Mouse (Mus musculus) midbrain, embryonic 12.5 days (tissue): Measurements from ENCODE around the gene Ruvbl1. TPM values are rescaled to one million over a fixed set of nuclear protein-coding genes. Genes with fewer than 3 reads are reported as not detected.

ENCODE experiments used
- ATAC-seq: fragments of 200-750 bp; cut with Nextera tagmentation; 2 replicates; pipeline ENCODE4 v1.8.0; 2017; ENCODE audit warnings: low read depth, moderate TSS enrichment, moderate library complexity; ENCODE audit not compliant: low FRiP score
- H3K27ac ChIP-seq: fragments of 300-500 bp; sonication (generic); replicated peaks from 2 replicates; pipeline ENCODE4 v1.5.1; 2016; ENCODE audit warnings: mild to moderate bottlenecking
- H3K27me3 ChIP-seq: fragments of 300-500 bp; sonication (generic); 2 replicates; pipeline ENCODE4 v1.6.1; 2016; ENCODE audit warnings: mild to moderate bottlenecking
- H3K36me3 ChIP-seq: fragments of 300-500 bp; sonication (generic); 2 replicates; pipeline ENCODE4 v1.6.1; 2016
- H3K4me1 ChIP-seq: fragments of 300-500 bp; sonication (generic); 2 replicates; pipeline ENCODE4 v1.6.1; 2016
- H3K4me2 ChIP-seq: fragments of 300-500 bp; sonication (generic); replicated peaks from 2 replicates; pipeline ENCODE4 v1.6.1; 2016; ENCODE audit warnings: mild to moderate bottlenecking, moderate library complexity
- H3K4me3 ChIP-seq: fragments of 300-500 bp; sonication (generic); 2 replicates; pipeline ENCODE4 v1.5.1; 2016; ENCODE audit warnings: mild to moderate bottlenecking
- H3K9ac ChIP-seq: fragments of 300-500 bp; sonication (generic); replicated peaks from 2 replicates; pipeline ENCODE4 v1.6.1; 2016; ENCODE audit warnings: mild to moderate bottlenecking, moderate library complexity
- H3K9me3 ChIP-seq: fragments of 300-500 bp; sonication (generic); 2 replicates; pipeline ENCODE4 v1.6.1; 2016; ENCODE audit warnings: mild to moderate bottlenecking
- WGBS: fragments of 180-500 bp; shearing (Covaris S2); methylation state at CpG from one replicate; pipeline ENCODE4 v1.1.7; 2016; 5-methylcytosine and 5-hydroxymethylcytosine counted together
- polyA plus RNA-seq: library from polyadenylated mRNA; unstranded; fragments of >200 nt; fragmentation: Nextera tagmentation; extraction: Ambion mirVana; gene quantifications from 2 replicates; pipeline ENCODE4 v1.2.1, GENCODE M21; 2016

Ruvbl1 gene
- polyA plus RNA-seq, result 126 and 129 TPM in 2 replicates

GRCm38 (mm10) chr6:88465181-88465920 is at the start of gene Ruvbl1:
Gene Ruvbl1, plus strand, starts transcription at chr6:88465409.
- peaks cover 26% of the 10 kb centered on the region for H3K36me3 ChIP-seq
- H3K4me2 ChIP-seq, result peak within 1 kb of the TSS; percentile 88
- H3K27me3 ChIP-seq, result no peaks in the 10 kb centered on the region
- peaks cover 12% of the 10 kb centered on the region for H3K4me1 ChIP-seq
- no peaks in the 10 kb centered on the region for H3K9me3 ChIP-seq
- H3K9ac ChIP-seq, result peak within 1 kb of the TSS; percentile 81
- WGBS, result under 1% methylated on average over 42 of the region's 42 CpGs
- ATAC-seq, result peak; percentile 100
- peak within 1 kb of the TSS; percentile 73 for H3K4me3 ChIP-seq
- H3K27ac ChIP-seq, result no peak within 1 kb of the TSS

- Histone ChIP-seq H3K27ac (no peak overlapping the region), H3K4me2 (no peak overlapping the region), H3K4me1 (peaks cover 8% of the 10 kb centered on the region), H3K27me3 (no peaks in the 10 kb centered on the region), H3K9me3 (no peaks in the 10 kb centered on the region), H3K4me3 (no peak overlapping the region), H3K9ac (no peak overlapping the region), H3K36me3 (no peaks in the 10 kb centered on the region)
- ATAC-seq, result no peak
- WGBS, result 74% methylated on average over 7 of the region's 7 CpGs
Observed at GRCm38 (mm10) chr6:88416130-88416758, 49.0 kb upstream of the Ruvbl1 start.

DNA sequence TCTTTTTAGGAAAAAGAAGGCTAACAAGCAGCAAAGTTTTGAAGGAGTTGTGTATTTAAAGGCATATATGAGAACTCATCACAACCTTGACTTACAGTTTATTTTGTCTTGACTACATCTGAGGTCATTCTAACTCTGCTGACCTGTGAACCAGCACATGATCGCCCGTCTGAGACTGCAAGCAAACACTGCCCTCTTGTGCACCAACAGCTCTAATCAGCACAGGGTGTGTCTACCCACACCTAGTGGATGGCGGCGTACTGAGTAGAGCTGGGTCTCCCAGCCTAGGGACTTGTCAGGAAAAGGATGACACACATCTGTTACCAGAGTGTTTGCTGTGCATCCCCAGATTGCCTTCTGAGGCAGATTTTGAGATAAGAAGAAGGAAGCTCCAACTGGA is 34.0 kb upstream of the Ruvbl1 start:
- Histone ChIP-seq H3K4me1 (no peaks in the 10 kb centered on the region; the same call in 1 of the 2 replicates), H3K4me3 (no peak overlapping the region), H3K27ac (no peak overlapping the region), H3K36me3 (no peaks in the 10 kb centered on the region), H3K9me3 (no peaks in the 10 kb centered on the region), H3K9ac (no peak overlapping the region), H3K4me2 (no peak overlapping the region), H3K27me3 (peaks cover 28% of the 10 kb centered on the region)
- WGBS, result 37% methylated on average over 4 of the region's 4 CpGs
- no peak for ATAC-seq

DNA sequence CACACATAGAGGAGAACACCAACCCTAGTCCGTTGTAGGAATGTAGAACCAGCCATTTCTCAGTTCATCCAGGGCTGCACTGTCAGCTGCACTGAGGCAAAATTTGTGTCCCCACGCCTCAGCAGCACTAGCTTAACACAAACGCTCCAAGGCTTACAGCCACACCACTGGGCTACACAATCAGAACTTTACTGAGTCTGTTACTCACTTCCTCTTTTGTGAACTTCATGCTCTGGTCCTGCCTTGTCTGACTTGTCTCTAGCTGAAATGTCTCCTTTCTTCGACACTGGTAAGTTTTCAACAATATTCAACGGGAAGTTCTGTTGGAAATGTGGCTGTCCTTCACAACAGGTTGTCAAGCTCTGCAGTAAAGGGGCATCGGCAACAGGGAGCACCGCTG is 29.6 kb upstream of the Ruvbl1 start:
- ATAC-seq, result no peak
- Histone ChIP-seq H3K27ac (no peak overlapping the region), H3K9me3 (no peaks in the 10 kb centered on the region), H3K9ac (no peak overlapping the region), H3K36me3 (no peaks in the 10 kb centered on the region), H3K4me3 (no peak overlapping the region), H3K4me2 (no peak overlapping the region), H3K27me3 (peaks cover 33% of the 10 kb centered on the region), H3K4me1 (no peaks in the 10 kb centered on the region; the same call in 1 of the 2 replicates)
- WGBS, result 91% methylated on average over 7 of the region's 7 CpGs

DNA sequence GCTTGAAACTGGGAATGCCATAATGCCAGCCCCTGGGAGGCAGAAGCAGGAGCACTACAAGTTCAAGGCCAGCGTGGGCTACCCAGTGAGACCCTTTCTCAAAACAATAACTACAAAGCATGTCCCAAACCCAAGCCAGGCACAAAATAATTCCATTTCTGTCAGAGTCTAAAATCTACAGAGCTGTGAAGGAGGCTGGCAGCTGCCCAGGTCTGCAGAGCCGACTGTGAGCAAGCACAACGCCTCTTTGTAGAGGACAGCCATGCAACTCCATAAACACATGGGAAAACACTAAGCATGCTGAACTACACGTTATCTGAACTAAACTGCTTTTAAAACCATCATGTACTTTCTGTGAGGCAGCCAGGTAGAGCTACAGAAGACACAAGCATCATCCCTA is 26.2 kb upstream of the Ruvbl1 start:
- no peak for ATAC-seq
- 86% methylated on average over 4 of the region's 4 CpGs for WGBS
- H3K36me3 ChIP-seq, result no peaks in the 10 kb centered on the region

GRCm38 (mm10) chr6:88442551-88442950 is 22.7 kb upstream of the Ruvbl1 start:
- Histone ChIP-seq H3K4me2 (no peak overlapping the region), H3K27me3 (peaks cover 4% of the 10 kb centered on the region; the same call in 1 of the 2 replicates), H3K27ac (no peak overlapping the region), H3K4me3 (no peak overlapping the region), H3K9me3 (no peaks in the 10 kb centered on the region), H3K9ac (no peak overlapping the region), H3K36me3 (no peaks in the 10 kb centered on the region), H3K4me1 (peaks cover 17% of the 10 kb centered on the region)
- no peak for ATAC-seq
- WGBS, result 76% methylated on average over 3 of the region's 3 CpGs

More for the DNA sequence above, 26.2 kb upstream of the Ruvbl1 start:
- no peak overlapping the region for H3K9ac ChIP-seq
- no peaks in the 10 kb centered on the region; the same call in 1 of the 2 replicates for H3K4me1 ChIP-seq
- H3K4me2 ChIP-seq, result no peak overlapping the region
- H3K9me3 ChIP-seq, result no peaks in the 10 kb centered on the region
- no peak overlapping the region for H3K27ac ChIP-seq
- H3K4me3 ChIP-seq, result no peak overlapping the region
- H3K27me3 ChIP-seq, result peaks cover 21% of the 10 kb centered on the region

DNA sequence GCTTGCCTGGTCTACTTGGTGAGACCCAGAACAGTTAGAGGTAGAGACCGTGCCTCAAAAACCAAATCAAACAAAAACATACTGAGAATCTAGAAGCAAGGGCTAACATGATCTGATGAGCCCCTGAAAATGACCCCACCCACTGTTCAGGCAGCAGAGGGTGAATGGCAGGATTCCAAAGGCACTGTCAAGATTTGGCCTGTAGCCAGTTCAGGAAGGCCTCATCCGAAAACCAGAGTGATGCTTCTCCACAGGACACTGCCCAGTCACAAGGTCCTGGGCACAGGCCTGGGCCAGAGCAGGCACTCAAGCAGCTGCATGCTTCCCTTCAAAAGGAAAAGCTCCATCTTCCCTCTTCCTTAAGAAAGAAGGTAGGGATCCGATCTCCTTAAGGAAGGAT is 21.8 kb upstream of the Ruvbl1 start:
- H3K9ac ChIP-seq, result no peak overlapping the region
- 90% methylated on average over 3 of the region's 3 CpGs for WGBS
- H3K27me3 ChIP-seq, result peaks cover 5% of the 10 kb centered on the region; the same call in 1 of the 2 replicates
- H3K4me2 ChIP-seq, result no peak overlapping the region
- no peaks in the 10 kb centered on the region for H3K36me3 ChIP-seq
- peaks cover 18% of the 10 kb centered on the region for H3K4me1 ChIP-seq
- no peak for ATAC-seq
- H3K4me3 ChIP-seq, result no peak overlapping the region
- no peak overlapping the region for H3K27ac ChIP-seq
- no peaks in the 10 kb centered on the region for H3K9me3 ChIP-seq

DNA sequence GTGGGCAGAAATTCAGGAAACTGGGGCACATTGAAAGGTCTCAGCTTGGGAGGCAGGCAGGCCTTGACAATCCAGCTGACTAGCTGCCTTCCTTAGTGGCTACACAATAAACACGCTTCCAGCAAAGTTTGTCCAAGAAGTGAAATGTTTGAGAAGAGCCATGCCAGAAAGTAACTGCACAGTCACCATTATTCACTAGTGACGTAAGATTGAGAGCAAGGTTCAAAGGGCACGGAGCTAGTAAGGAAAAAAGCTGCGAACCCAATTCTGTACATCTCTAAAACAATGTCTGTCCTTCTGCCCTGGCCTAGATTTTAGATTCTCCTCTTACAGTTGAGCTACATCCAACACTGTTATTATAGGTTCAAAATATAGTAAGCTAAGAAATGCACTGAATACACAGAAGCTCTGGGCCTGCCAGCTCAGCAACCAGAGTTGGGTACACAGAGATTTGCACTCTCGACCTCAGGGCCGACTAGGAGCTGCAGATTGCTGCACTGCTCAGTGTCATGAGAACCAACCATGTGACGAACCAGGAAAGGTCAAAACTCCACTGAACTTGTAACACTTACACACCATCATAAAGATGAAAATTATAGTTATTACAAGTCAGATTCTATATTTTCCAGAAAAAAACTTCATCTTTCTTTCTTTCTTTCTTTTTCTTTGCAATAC is 21.0 kb upstream of the Ruvbl1 start:
- no peaks in the 10 kb centered on the region for H3K36me3 ChIP-seq
- no peak overlapping the region for H3K27ac ChIP-seq
- no peak overlapping the region for H3K9ac ChIP-seq
- WGBS, result 88% methylated on average over 7 of the region's 7 CpGs
- ATAC-seq, result no peak
- peaks cover 18% of the 10 kb centered on the region for H3K4me1 ChIP-seq
- peaks cover 9% of the 10 kb centered on the region; the same call in 1 of the 2 replicates for H3K27me3 ChIP-seq
- H3K4me2 ChIP-seq, result no peak overlapping the region
- no peak overlapping the region for H3K4me3 ChIP-seq
- H3K9me3 ChIP-seq, result no peaks in the 10 kb centered on the region

DNA sequence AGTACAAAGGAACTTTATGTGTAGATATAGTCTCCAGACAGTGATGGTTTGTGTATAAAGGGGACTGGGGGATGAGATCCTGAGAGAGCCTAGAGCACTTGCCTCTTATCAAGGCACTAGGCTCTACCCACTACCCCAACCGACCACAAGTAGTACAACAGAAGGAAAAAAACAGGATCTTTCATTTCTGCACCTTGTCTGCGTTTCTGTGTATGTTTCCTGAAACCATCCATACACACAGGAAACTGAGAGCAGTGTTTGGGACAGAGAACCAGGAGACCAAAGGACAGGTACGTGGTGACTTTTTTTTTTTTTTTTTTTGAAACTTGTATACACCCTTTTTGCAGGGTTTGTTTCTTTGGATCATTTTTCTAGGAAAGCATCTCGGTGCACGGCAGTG is 19.5 kb upstream of the Ruvbl1 start:
- no peak overlapping the region for H3K27ac ChIP-seq
- H3K4me1 ChIP-seq, result peaks cover 18% of the 10 kb centered on the region
- peak overlapping the region; percentile 85 for H3K4me2 ChIP-seq
- peak overlapping the region; percentile 87 for H3K4me3 ChIP-seq
- WGBS, result 18% methylated on average over 5 of the region's 5 CpGs
- H3K9ac ChIP-seq, result peak overlapping the region; percentile 86
- ATAC-seq, result no peak
- H3K36me3 ChIP-seq, result no peaks in the 10 kb centered on the region
- peaks cover 13% of the 10 kb centered on the region; the same call in 1 of the 2 replicates for H3K27me3 ChIP-seq
- no peaks in the 10 kb centered on the region for H3K9me3 ChIP-seq

DNA sequence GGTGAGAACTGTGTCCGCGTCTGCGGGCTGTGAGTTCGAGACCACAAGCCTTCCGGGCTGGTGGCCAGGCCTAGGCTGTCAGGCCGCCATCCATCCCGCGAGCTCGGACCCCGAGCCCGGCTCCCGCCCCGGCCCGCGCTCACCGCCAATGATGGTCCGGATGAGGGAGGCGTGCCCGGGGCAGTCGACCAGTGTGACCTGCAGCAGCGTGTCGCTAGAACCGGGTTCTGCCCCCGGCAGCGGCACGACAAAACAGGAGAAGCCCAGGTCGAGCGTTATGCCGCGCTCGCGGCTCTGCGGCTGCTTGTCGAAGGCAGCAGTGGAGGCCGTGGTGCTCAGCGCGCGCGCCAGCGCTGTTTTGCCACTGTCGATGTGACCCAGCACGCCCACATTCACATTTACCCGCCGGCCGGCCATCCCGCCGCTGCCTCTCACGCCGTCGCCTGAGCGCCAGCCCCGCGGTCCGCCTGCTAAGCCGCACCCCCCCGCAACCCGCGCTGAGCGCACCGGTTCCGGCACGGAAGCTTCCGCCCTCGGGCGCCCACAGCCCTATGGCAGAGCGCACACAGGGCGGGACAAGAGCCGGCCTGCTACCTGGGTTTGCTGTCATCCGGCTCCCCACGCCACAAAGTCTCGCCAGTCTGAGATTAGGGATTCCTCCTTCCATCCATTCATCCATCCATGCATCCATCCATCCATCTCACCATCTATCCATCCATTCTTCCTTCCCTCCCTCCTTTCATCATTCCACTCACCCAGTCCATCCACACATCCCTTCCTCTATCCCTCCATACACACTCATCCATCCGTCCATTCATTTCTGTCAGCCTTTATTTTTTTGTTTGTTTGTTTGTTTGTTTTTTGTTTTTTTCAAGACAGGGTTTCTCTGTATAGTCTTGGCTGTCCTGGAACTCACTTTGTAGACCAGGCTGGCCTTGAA is 18.9 kb upstream of the Ruvbl1 start, which contains the start of gene Eefsec:
Eefsec (minus strand) TSS at position 477 of the 940 bp plus-strand sequence.
- H3K4me1 ChIP-seq, result peaks cover 18% of the 10 kb centered on the region
- peak within 1 kb of the TSS; percentile 85 for H3K4me2 ChIP-seq
- H3K4me3 ChIP-seq, result peak within 1 kb of the TSS; percentile 87
- peak; percentile 91 for ATAC-seq
- WGBS, result 2% methylated on average over 65 of the region's 72 CpGs
- no peaks in the 10 kb centered on the region for H3K9me3 ChIP-seq
- peaks cover 18% of the 10 kb centered on the region; the same call in 1 of the 2 replicates for H3K27me3 ChIP-seq
- no peaks in the 10 kb centered on the region for H3K36me3 ChIP-seq
- peak within 1 kb of the TSS; percentile 80 for H3K27ac ChIP-seq
- H3K9ac ChIP-seq, result peak within 1 kb of the TSS; percentile 86

- Histone ChIP-seq H3K27me3 (peaks cover 24% of the 10 kb centered on the region; the same call in 1 of the 2 replicates), H3K36me3 (no peaks in the 10 kb centered on the region), H3K4me2 (no peak overlapping the region), H3K9ac (no peak overlapping the region), H3K27ac (peak overlapping the region; percentile 32; the same call in 1 of the 2 replicates), H3K4me3 (no peak overlapping the region), H3K9me3 (no peaks in the 10 kb centered on the region), H3K4me1 (peaks cover 18% of the 10 kb centered on the region)
- ATAC-seq, result no peak; the same call in 1 of the 2 replicates
- WGBS, result 21% methylated on average over 4 of the region's 4 CpGs
Observed at GRCm38 (mm10) chr6:88447454-88447853, 17.8 kb upstream of the Ruvbl1 start.
